Mouse (Mus musculus) intestine, embryonic 16.5 days (tissue): ENCODE results near the gene D630045J12Rik. TPM values are rescaled to one million over a fixed set of nuclear protein-coding genes. Genes with fewer than 3 reads are reported as not detected.

ENCODE experiments used
- ATAC-seq: fragments of 200-750 bp; cut with Nextera tagmentation; 2 replicates; pipeline ENCODE4 v1.8.0; 2017; ENCODE audit warnings: moderate TSS enrichment, moderate library complexity
- H3K27ac ChIP-seq: fragments of 300-500 bp; sonication (generic); 2 replicates; pipeline ENCODE4 v1.5.1; 2014; ENCODE audit warnings: mild to moderate bottlenecking, low read length
- H3K27me3 ChIP-seq: fragments of 300-500 bp; sonication (generic); replicated peaks from 2 replicates; pipeline ENCODE4 v1.6.1; 2014; ENCODE audit warnings: low read length, control low read depth, mixed read lengths; ENCODE audit not compliant: control insufficient read depth, insufficient read depth
- H3K36me3 ChIP-seq: fragments of 300-500 bp; sonication (generic); 2 replicates; pipeline ENCODE4 v1.6.1; 2014; ENCODE audit warnings: low read length, control low read depth; ENCODE audit not compliant: control insufficient read depth, insufficient read depth
- H3K4me1 ChIP-seq: fragments of 300-500 bp; sonication (generic); 2 replicates; pipeline ENCODE4 v1.6.1; 2014; ENCODE audit warnings: low read length, control low read depth, mixed read lengths; ENCODE audit not compliant: control insufficient read depth, insufficient read depth
- H3K4me2 ChIP-seq: fragments of 300-500 bp; sonication (generic); 2 replicates; pipeline ENCODE4 v1.6.1; 2014; ENCODE audit warnings: low read depth, low read length, control low read depth
- H3K4me3 ChIP-seq: fragments of 300-500 bp; sonication (generic); 2 replicates; pipeline ENCODE4 v1.5.1; 2014; ENCODE audit warnings: mild to moderate bottlenecking, low read length
- H3K9ac ChIP-seq: fragments of 300-500 bp; sonication (generic); 2 replicates; pipeline ENCODE4 v1.6.1; 2014; ENCODE audit warnings: low read depth, low read length
- H3K9me3 ChIP-seq: fragments of 300-500 bp; sonication (generic); 2 replicates; pipeline ENCODE4 v1.6.1; 2016; ENCODE audit warnings: low read length, control low read depth; ENCODE audit not compliant: control insufficient read depth
- WGBS: fragments of 180-500 bp; shearing (Covaris S2); extraction: QIAGEN DNeasy Blood & Tissue Kit; methylation state at CpG from one replicate; pipeline ENCODE4 v1.1.7; 2014; 5-methylcytosine and 5-hydroxymethylcytosine counted together
- polyA plus RNA-seq: library from polyadenylated mRNA; unstranded; fragments of >200 nt; fragmentation: Nextera tagmentation; extraction: Ambion mirVana; gene quantifications from 2 replicates; pipeline ENCODE4 v1.2.1, GENCODE M21; 2015

D630045J12Rik gene
- polyA plus RNA-seq, 1 experiment from 2014 or later, result 1.5 TPM

GRCm38 (mm10) chr6:38184791-38185190 lies 69.0 kb downstream of the D630045J12Rik start:
- no peak for ATAC-seq
- no peak overlapping the region for H3K4me2 ChIP-seq
- H3K27me3 ChIP-seq, result no peaks in the 10 kb centered on the region
- H3K9ac ChIP-seq, result no peak overlapping the region
- 0 out of 2 replicates have a peak, but pooled peaks cover 5% of the 10 kb centered on the region for H3K9me3 ChIP-seq
- no peak overlapping the region for H3K27ac ChIP-seq
- peaks cover 4% of the 10 kb centered on the region; the same call in 1 of the 2 replicates for H3K36me3 ChIP-seq
- peaks cover 3% of the 10 kb centered on the region; the same call in 1 of the 2 replicates for H3K4me1 ChIP-seq
- no peak overlapping the region for H3K4me3 ChIP-seq
- WGBS, result 74% methylated on average over 8 of the region's 8 CpGs

DNA sequence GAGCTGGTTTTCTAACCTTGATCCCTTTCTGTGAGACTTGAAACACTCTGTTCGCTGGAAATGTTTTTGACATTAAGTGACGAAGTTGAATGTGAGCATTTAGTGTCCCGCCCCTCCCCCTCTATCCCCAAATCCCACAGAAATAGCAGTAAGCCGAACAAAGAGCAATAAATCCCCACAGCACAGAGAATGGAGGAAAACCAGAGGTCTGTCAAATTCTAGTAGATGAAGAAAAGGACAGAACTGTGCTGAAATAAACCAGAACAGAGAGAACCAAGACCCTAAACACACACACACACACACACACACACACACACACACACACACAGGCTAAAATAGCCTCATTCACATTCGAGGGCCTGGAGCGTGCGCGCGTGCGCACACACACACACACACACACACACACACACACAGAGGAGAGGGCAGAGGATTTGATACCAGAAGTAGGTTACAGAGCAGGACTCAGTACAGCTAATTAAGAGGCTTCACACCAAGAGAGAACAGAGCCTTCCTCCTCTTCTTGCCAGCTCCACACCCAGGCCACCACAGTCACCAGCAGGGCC lies 72.0 kb downstream of the D630045J12Rik start:
- H3K4me1 ChIP-seq, result peaks cover 3% of the 10 kb centered on the region; the same call in 1 of the 2 replicates
- H3K36me3 ChIP-seq, result peaks cover 4% of the 10 kb centered on the region; the same call in 1 of the 2 replicates
- H3K9me3 ChIP-seq, result 0 out of 2 replicates have a peak, but pooled peaks cover 5% of the 10 kb centered on the region
- 56% methylated on average over 9 of the region's 10 CpGs for WGBS
- no peak overlapping the region for H3K4me2 ChIP-seq
- no peak overlapping the region for H3K9ac ChIP-seq
- H3K4me3 ChIP-seq, result no peak overlapping the region
- ATAC-seq, result peak; percentile 65; the same call in 1 of the 2 replicates
- H3K27ac ChIP-seq, result no peak overlapping the region
- no peaks in the 10 kb centered on the region for H3K27me3 ChIP-seq

DNA sequence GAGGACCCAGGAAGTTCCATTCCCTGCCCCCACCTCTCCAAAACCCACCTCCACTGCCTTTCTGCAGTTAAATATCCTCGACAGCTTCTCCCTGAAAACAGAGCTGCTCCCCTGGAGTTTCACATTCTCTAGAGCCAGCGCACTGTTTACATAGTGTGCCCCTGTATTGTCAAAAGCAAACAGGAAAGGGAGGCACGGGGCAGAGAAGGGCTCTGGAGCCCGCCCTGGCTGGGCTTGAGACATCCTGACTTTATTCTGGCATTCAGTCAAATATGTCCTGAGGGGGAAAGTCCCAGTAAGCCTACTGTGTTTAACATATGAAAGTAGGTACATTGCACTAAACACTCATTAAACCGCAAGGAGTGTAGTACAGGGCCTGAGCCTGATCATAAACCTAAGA lies 73.1 kb downstream of the D630045J12Rik start:
- H3K9me3 ChIP-seq, result 0 out of 2 replicates have a peak, but pooled peaks cover 5% of the 10 kb centered on the region
- H3K4me1 ChIP-seq, result peaks cover 3% of the 10 kb centered on the region; the same call in 1 of the 2 replicates
- H3K27ac ChIP-seq, result peak overlapping the region; percentile 1; the same call in 1 of the 2 replicates
- ATAC-seq, result no peak
- H3K27me3 ChIP-seq, result no peaks in the 10 kb centered on the region
- 37% methylated on average over 5 of the region's 5 CpGs for WGBS
- no peak overlapping the region for H3K9ac ChIP-seq
- no peak overlapping the region for H3K4me3 ChIP-seq
- H3K36me3 ChIP-seq, result peaks cover 4% of the 10 kb centered on the region; the same call in 1 of the 2 replicates
- no peak overlapping the region for H3K4me2 ChIP-seq

- H3K36me3 ChIP-seq, result 0 out of 2 replicates have a peak, but pooled peaks cover 1% of the 10 kb centered on the region
- 69% methylated on average over 6 of the region's 6 CpGs for WGBS
- no peaks in the 10 kb centered on the region for H3K9me3 ChIP-seq
- H3K4me1 ChIP-seq, result no peaks in the 10 kb centered on the region
- no peaks in the 10 kb centered on the region for H3K27me3 ChIP-seq
- H3K4me3 ChIP-seq, result no peak overlapping the region
- H3K27ac ChIP-seq, result no peak overlapping the region
- no peak for ATAC-seq
- no peak overlapping the region for H3K9ac ChIP-seq
- no peak overlapping the region for H3K4me2 ChIP-seq
These were observed 88.4 kb downstream of the D630045J12Rik start for GRCm38 (mm10) chr6:38165385-38165784.

- Histone ChIP-seq H3K4me1 (no peaks in the 10 kb centered on the region), H3K9ac (no peak overlapping the region), H3K36me3 (no peaks in the 10 kb centered on the region), H3K27ac (no peak overlapping the region), H3K4me2 (no peak overlapping the region), H3K4me3 (no peak overlapping the region), H3K9me3 (no peaks in the 10 kb centered on the region), H3K27me3 (no peaks in the 10 kb centered on the region)
- WGBS, result 89% methylated on average over 6 of the region's 6 CpGs
- no peak for ATAC-seq
These were observed 89.1 kb downstream of the D630045J12Rik start for GRCm38 (mm10) chr6:38164705-38165104.

GRCm38 (mm10) chr6:38162825-38163504 lies 90.8 kb downstream of the D630045J12Rik start:
- H3K4me3 ChIP-seq, result no peak overlapping the region
- no peaks in the 10 kb centered on the region for H3K27me3 ChIP-seq
- no peaks in the 10 kb centered on the region for H3K9me3 ChIP-seq
- H3K4me2 ChIP-seq, result no peak overlapping the region
- H3K27ac ChIP-seq, result no peak overlapping the region
- WGBS, result 58% methylated on average over 14 of the region's 14 CpGs
- no peak for ATAC-seq
- H3K36me3 ChIP-seq, result no peaks in the 10 kb centered on the region
- no peaks in the 10 kb centered on the region for H3K4me1 ChIP-seq
- H3K9ac ChIP-seq, result no peak overlapping the region

GRCm38 (mm10) chr6:38160556-38160955 lies 93.3 kb downstream of the D630045J12Rik start:
- ATAC-seq, result 0 out of 2 replicates have a peak, but pooled peaks have one; percentile 18
- 72% methylated on average over 2 of the region's 2 CpGs for WGBS
- Histone ChIP-seq H3K9me3 (no peaks in the 10 kb centered on the region), H3K4me3 (no peak overlapping the region), H3K4me2 (no peak overlapping the region), H3K9ac (no peak overlapping the region), H3K27ac (no peak overlapping the region), H3K36me3 (no peaks in the 10 kb centered on the region), H3K27me3 (no peaks in the 10 kb centered on the region), H3K4me1 (no peaks in the 10 kb centered on the region)

GRCm38 (mm10) chr6:38160102-38160501 lies 93.7 kb downstream of the D630045J12Rik start:
- WGBS, result 10% methylated on average over 3 of the region's 3 CpGs
- Histone ChIP-seq H3K9me3 (no peaks in the 10 kb centered on the region), H3K4me3 (no peak overlapping the region), H3K36me3 (no peaks in the 10 kb centered on the region), H3K4me2 (no peak overlapping the region), H3K4me1 (no peaks in the 10 kb centered on the region), H3K9ac (no peak overlapping the region), H3K27me3 (no peaks in the 10 kb centered on the region), H3K27ac (no peak overlapping the region)
- peak; percentile 55 for ATAC-seq

GRCm38 (mm10) chr6:38159576-38159975 lies 94.2 kb downstream of the D630045J12Rik start:
- Histone ChIP-seq H3K36me3 (no peaks in the 10 kb centered on the region), H3K4me3 (no peak overlapping the region), H3K9ac (no peak overlapping the region), H3K27me3 (no peaks in the 10 kb centered on the region), H3K4me2 (no peak overlapping the region), H3K27ac (no peak overlapping the region), H3K4me1 (no peaks in the 10 kb centered on the region), H3K9me3 (no peaks in the 10 kb centered on the region)
- no peak for ATAC-seq
- 90% methylated on average over 4 of the region's 4 CpGs for WGBS
